Mouse (Mus musculus): ENCODE measurements around the gene Zfp988. TPM values are rescaled to one million over a fixed set of nuclear protein-coding genes. Genes with fewer than 3 reads are reported as not detected.

Zfp988 gene
- not detected in 2 replicates for polyA plus RNA-seq (2012; rRNA removed)

DNA sequence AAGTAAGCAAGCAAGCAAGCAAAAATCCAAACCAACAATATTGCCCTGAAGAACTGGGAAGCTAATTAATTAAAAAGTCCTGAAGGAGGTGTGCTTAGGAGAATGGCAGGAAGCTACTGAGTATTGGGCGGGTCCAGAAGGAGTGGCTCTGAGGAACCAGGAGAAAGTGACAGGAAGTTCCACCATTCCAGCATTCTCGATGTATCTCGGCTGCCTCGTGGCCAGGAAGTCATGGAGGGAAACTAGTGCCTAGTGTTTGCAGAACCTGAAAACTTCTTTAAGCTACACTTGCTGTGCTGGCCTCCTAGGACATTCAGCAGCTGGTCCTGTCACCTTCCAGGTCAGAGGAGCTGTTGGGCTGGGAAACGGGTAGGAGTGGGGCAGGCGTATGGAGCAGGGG, at the start of gene Zfp988:
TSS of gene Zfp988 (plus strand) at position 239 of the 400 bp plus-strand sequence.

DNA sequence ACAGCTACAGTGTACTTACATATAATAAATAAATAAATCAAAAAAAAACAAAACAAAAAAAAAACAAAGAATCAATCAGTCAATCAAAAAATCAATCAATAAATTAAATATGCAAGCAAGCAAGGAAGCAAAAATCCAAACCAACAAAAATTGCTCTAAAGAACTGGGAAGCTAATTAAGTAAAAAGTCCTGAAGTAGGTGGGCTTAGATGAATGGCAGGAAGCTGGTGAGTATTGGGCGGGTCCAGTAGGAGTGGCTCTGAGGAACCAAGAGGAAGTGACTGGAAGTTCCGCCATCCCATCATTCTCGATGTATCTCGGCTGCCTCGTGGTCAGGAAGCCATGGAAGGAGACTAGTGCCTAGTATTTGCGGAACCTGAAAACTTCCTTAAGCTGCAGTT, 55.5 kb downstream of the Zfp988 start, which contains the start of gene Zfp978:
TSS of gene Zfp978 (plus strand) at position 301 of the 400 bp plus-strand sequence.

Other genes starting within 250 kb of the Zfp988 start
- 0.06 TPM in 1 of 2 replicates, not detected in the other for gene Zfp991, start 173.6 kb upstream of the Zfp988 start, polyA plus RNA-seq (2012; rRNA removed)
- not detected in 2 replicates for gene Zfp978, start 55.6 kb downstream of the Zfp988 start, polyA plus RNA-seq (2012; rRNA removed)
- not detected in 2 replicates for gene Zfp982, start 186.7 kb downstream of the Zfp988 start, polyA plus RNA-seq (2012; rRNA removed)
- gene Gm16503, start 234.5 kb downstream of the Zfp988 start, polyA plus RNA-seq (2012; rRNA removed): not detected in 2 replicates
- not detected in 2 replicates for gene Zfp985, start 247.6 kb downstream of the Zfp988 start, polyA plus RNA-seq (2012; rRNA removed)

All from colon, adult 2 months (tissue).